Mouse (Mus musculus) thymus, postnatal 14 days (tissue): ENCODE data around the gene Bank1.

Experiments used
- DNase-seq: peaks from one replicate; pipeline ENCODE4 v3.0.0; 2021

Gene Bank1

DNA sequence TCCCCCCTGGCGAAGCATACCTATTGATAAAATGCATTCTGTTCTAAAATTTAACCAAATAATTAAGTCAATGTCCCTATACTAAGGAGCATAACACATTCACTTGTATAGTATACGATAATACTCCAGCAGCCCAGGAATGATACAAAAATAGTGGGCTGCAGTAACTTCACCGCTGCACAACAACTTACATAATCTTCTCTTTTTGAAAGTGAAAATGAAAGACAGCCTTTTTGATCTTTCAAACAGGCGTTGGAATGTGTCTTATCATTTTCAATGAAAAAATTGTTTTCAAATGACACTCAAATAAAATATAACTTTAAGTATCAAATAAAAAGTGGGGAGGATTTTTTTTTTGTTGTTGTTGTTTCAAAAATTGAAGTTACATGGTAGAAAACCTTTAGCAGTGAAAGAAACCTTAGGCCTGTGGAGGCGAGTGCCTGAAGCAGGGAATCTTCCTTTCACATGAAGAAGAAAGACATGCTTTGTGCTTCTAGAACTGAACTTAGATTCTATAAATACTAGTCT, 224.8 kb downstream of the Bank1 start:
- DNase-seq, result no peak

DNA sequence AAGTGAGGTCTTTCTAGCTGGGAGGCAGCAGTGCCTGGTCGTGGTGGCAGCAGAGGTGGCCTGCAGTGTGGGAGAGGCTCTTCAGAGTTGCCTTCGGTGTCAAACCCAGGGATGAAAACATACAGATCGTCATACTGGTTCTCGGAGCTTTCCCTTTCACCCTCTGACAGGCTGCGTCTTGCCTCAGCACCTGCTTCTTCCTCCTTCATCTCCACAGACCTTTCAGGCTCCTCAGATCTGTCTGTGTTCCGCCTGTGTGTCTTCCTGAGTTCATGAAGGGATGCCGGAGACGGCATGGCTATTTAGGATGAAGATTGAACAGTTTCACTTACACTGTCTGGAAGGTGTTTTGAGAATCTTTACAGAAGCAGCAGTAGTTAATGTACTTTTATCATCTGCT, 225.6 kb downstream of the Bank1 start:
- DNase-seq, result peak; percentile 23

- DNase-seq, result no peak
Measured at GRCm38 (mm10) chr3:136086948-136087660, 238.8 kb downstream of the Bank1 start.

DNA sequence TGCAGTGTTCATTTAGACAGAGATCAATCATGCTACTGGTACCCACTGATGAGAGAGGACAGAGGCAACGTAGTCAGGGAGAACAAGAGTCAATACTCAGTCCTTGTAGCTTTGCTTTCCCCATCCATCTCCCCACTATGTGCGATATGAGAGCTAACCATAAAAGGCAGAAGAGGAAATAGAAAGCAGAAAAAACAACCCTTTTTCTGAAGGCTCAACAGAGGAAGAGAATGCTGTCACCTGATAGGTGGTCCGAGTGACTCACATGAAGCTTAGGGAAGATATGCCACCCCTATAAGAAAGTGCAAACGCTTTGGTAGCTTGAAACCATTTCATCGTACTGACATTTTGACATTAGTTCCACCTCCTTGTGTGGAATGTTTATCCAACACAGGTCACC, 239.4 kb downstream of the Bank1 start:
- no peak for DNase-seq

GRCm38 (mm10) chr3:136085077-136085476, 240.8 kb downstream of the Bank1 start:
- no peak for DNase-seq

DNA sequence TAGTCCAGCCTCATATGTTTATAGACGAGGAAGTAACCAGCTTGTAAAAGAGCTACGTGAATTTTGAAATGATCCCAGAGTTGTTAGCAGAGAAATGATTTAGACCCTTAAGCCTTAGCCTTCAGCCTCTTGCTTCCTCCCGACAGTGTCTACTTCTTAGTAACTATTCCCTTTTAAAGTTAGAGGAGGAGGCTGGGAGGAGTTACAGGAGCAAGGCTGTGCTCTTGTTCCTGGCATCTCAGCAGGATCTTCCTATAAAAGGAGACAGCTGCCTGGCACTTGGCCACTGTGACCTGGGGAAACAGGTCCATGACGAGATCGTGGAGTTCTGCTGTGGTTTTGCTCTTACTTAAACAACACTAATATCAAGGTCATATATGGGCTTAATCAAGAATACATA, 241.8 kb downstream of the Bank1 start:
- DNase-seq, result no peak

- DNase-seq, result no peak
Measured at GRCm38 (mm10) chr3:136081264-136081663, 244.6 kb downstream of the Bank1 start.

GRCm38 (mm10) chr3:136078535-136078934, 247.3 kb downstream of the Bank1 start:
- no peak for DNase-seq

GRCm38 (mm10) chr3:136070394-136070793, 255.5 kb downstream of the Bank1 start:
- no peak for DNase-seq

DNA sequence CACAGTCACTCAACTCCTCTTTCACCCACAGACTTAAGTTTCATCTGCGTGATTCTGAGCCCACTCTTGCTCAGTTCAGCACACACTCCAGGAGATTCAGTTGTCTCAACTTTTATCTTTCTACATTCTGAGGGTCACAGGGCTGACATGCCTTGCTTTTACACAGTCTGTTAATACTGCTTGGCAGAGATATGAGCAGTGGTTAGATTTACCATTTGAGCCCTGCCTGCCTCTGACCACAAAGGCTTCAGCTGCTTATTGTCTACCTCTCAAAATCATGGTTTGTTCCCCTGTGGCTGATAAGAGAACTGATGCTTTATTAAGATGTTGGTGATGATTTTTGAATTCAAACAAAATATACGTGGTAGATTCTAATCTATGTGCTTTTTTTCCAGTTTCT, 264.0 kb downstream of the Bank1 start:
- no peak for DNase-seq

GRCm38 (mm10) chr3:136050635-136051034, 275.2 kb downstream of the Bank1 start:
- no peak for DNase-seq

DNA sequence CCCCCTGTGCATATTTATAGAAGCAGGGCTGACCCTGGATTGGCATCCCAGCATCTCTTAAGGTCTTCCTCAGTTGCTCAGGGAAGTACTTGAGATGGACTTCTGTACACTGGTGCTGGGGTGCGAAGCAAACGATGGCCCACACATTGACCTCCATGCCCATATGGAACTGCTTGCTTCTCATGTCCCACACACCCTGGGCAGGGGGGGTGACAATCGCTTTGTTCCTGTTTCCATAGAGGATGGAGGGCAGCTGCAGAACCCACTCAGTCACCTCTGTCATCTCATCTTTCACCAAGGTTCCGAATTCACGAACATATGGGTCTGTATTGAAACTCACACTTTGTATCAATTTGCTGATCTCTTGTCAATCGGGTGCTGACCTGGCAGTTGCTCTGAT, 275.7 kb downstream of the Bank1 start:
- no peak for DNase-seq

- no peak for DNase-seq
Measured at GRCm38 (mm10) chr3:136048026-136048425, 277.8 kb downstream of the Bank1 start.

DNA sequence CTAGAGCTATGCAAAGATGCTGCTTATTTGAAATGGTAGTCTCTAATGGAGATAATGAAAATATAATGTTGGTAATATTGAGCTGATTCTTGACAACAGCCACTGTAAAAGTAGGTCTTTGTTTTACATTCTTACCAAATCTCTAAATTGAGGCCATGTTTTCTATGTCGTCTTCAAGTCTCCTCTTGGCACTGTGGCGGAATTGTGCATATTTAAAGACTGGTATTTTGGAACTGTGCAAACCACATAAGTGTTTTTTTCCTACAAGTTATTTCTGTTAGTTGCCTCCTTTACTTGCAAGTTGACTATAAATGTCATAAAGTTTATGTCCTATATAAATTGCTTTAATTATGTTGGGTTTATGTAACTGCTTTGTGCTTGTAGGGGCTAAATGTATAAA, 280.5 kb downstream of the Bank1 start:
- no peak for DNase-seq

- DNase-seq, result no peak
Measured at GRCm38 (mm10) chr3:136040041-136040440, 285.8 kb downstream of the Bank1 start.

DNA sequence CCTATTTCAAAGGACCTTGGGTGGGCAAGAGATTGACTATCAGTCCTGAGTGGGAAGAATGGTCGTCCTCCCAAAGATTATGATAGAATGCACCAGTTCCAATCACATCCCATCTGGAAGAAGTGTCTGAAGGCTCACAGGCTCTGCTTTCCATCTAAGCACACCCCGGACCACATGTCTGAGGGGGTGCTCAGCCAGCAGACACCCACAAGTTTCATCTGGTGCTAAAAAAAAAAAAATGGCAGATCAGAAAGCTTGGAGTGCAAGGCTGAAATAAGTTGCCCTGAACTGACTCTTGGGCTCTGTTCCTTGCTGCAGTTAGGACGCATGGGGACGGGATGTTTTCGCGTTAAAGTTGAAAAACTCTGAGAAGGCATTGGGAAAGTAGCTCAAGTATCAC, 286.4 kb downstream of the Bank1 start:
- no peak for DNase-seq

DNA sequence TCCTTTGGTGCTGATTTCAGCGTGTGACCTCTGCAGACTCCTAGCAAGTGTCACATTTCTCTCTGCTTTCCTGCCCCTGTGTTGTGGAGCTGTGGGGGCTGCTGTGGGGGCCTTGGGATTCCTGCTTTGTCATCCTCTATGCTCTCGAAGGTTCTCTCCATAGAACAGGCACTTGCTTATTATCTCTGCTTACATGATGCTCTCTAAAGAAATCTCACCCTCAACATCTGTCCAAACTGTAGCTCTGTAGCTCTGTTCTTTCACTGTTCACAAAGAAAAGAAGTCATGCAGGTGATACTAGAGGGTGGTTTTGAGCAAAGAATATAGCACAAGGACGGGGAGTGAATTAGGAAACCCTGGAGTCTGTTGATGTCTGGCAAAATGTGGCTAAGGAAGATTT, 288.6 kb downstream of the Bank1 start:
- no peak for DNase-seq

DNA sequence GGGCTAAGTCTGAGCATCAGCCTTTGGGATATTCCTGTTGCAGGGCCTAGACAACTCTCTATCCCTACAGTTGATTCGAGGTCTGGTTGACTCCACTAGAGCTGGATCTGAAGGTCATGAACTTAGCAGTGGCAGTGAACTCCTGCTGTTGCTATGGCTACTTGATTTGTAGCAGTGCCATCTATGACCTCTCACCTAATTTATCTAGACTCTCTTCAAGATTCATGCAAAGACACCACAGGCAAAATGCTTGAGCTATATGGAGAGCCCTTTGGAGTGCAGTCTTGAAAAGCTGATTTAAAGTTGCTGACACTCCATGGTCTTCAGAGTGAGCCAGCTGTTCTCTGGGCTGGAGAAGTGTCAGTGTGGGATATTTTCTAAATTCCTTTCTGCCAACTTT, 290.1 kb downstream of the Bank1 start:
- DNase-seq, result no peak

GRCm38 (mm10) chr3:136024876-136025275, 301.0 kb downstream of the Bank1 start:
- no peak for DNase-seq

DNA sequence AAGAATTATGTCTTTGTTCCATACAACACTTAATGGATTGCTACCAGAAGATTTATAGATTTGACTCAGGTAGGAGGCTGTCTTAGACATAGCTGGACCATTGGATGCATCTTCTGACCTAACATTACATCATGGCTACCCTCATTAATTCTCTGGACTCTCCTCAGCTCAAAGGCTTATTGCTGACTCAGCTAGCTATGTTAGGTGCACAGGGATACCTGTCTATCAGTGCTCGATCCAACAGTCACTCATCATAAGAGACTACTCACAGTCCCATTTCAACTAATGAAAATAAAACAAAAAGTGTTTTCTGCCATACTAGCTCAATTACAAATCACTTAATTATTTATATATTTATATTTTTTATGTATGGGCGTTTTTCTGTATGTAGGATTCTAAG, 308.3 kb downstream of the Bank1 start:
- no peak for DNase-seq

- no peak for DNase-seq
Measured at GRCm38 (mm10) chr3:136010616-136011015, 315.2 kb downstream of the Bank1 start.

DNA sequence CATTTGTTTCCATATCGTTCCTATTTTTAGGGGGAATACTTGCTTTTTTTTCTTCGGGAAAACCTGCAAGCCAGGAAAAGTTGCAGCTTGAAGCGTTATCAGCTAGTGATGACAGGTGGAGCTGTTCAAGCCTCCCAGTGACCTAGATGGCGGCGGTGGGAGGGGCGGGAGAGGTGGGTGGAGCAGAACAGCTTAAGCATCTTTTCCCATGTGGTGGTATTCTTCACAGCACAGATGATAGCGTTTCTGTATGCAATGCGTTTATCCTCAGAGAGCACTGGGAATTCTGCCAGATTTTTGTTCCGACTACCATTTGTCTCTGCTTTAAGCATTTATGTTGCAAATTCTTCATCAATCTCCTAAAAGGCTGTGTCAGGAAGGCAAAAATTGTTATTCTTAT, 318.0 kb downstream of the Bank1 start:
- no peak for DNase-seq

DNA sequence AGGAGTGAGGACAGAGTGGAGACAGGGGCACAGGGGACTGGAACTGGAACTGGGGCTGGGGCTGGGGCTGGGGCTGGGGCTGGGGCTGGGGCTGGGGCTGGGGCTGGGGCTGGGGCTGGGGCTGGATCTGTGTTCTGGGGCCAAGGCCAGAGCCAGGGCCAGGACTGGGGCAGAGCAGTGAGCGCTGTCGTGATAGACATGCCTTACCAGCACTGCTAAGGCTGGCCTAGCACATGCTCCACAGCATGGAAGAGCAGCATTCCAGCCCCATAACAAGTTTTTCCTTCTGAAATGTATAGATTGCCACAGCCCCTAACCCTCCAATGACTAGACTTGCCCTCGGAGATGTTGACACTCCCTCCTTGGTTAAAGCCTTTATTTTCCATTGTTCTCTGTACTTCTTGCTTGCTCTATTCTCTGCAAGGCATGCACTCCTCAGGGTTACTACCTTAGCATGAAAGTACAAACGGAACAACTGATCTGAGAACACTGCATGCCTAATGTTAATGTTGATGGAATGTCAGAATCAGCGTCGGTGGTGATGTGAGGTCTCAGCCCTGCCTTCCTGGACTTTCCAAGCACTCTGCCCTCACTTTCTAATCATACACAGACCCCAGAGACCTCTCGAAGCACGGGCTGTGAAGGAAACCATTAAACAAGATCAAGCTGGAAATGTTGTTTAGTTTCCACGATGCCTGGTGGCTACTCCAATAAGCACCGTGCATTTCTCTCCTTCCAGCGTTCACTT, 318.6 kb downstream of the Bank1 start:
- DNase-seq, result no peak
